Mouse (Mus musculus) neural tube, embryonic 13.5 days (tissue): ENCODE data around the gene Snd1. TPM values are rescaled to one million over a fixed set of nuclear protein-coding genes. Genes with fewer than 3 reads are reported as not detected.
A peak's percentile ranks its signal among the peaks of the same experiment; 100 is the strongest.

Experiments used
- ATAC-seq: fragments of 200-750 bp; cut with Nextera tagmentation; 2 replicates; pipeline ENCODE4 v1.8.0; 2017; ENCODE audit warnings: low read depth, mild to moderate bottlenecking, moderate TSS enrichment, moderate library complexity
- H3K27ac ChIP-seq: fragments of 300-500 bp; sonication (generic); replicated peaks from 2 replicates; pipeline ENCODE4 v1.5.1; 2015; ENCODE audit warnings: moderate library complexity, mild to moderate bottlenecking, inconsistent platforms
- H3K27me3 ChIP-seq: fragments of 300-500 bp; sonication (generic); 2 replicates; pipeline ENCODE4 v1.6.1; 2015; ENCODE audit warnings: mild to moderate bottlenecking, inconsistent platforms
- H3K36me3 ChIP-seq: fragments of 300-500 bp; sonication (generic); 2 replicates; pipeline ENCODE4 v1.6.1; 2015; ENCODE audit warnings: mild to moderate bottlenecking, inconsistent platforms
- H3K4me1 ChIP-seq: fragments of 300-500 bp; sonication (generic); replicated peaks from 2 replicates; pipeline ENCODE4 v1.6.1; 2015; ENCODE audit warnings: inconsistent platforms
- H3K4me2 ChIP-seq: fragments of 300-500 bp; sonication (generic); 2 replicates; pipeline ENCODE4 v1.6.1; 2015; ENCODE audit warnings: inconsistent platforms, mild to moderate bottlenecking, moderate library complexity
- H3K4me3 ChIP-seq: fragments of 300-500 bp; sonication (generic); 2 replicates; pipeline ENCODE4 v1.5.1; 2015; ENCODE audit warnings: mild to moderate bottlenecking, inconsistent platforms
- H3K9ac ChIP-seq: fragments of 300-500 bp; sonication (generic); 2 replicates; pipeline ENCODE4 v1.6.1; 2015; ENCODE audit warnings: moderate library complexity, mild to moderate bottlenecking, inconsistent platforms
- H3K9me3 ChIP-seq: fragments of 300-500 bp; sonication (generic); 2 replicates; pipeline ENCODE4 v1.6.1; 2016; ENCODE audit warnings: inconsistent platforms
- WGBS: fragments of 180-500 bp; shearing (Covaris S2); methylation state at CpG from one replicate; pipeline ENCODE4 v1.1.7; 2015; 5-methylcytosine and 5-hydroxymethylcytosine counted together
- polyA plus RNA-seq: library from polyadenylated mRNA; unstranded; fragments of >200 nt; fragmentation: Nextera tagmentation; extraction: Ambion mirVana; gene quantifications from 2 replicates; pipeline ENCODE4 v1.2.1, GENCODE M21; 2015

Snd1 gene
- polyA plus RNA-seq, 1 experiment from 2014 or later: 77.5 TPM

- no peak overlapping the region for H3K27ac ChIP-seq
- no peaks in the 10 kb centered on the region for H3K27me3 ChIP-seq
- no peaks in the 10 kb centered on the region for H3K9me3 ChIP-seq
- peaks cover 8% of the 10 kb centered on the region; the same call in 1 of the 2 replicates for H3K4me1 ChIP-seq
- H3K9ac ChIP-seq: no peak overlapping the region
- H3K4me3 ChIP-seq: no peak overlapping the region
- no peak for ATAC-seq
- H3K36me3 ChIP-seq: no peaks in the 10 kb centered on the region
- no peak overlapping the region for H3K4me2 ChIP-seq
- 89% methylated on average over 2 of the region's 2 CpGs for WGBS
Measured at GRCm38 (mm10) chr6:28583399-28583798, 108.5 kb downstream of the Snd1 start.

GRCm38 (mm10) chr6:28586806-28587205 is 111.9 kb downstream of the Snd1 start:
- Histone ChIP-seq H3K4me2 (no peak overlapping the region), H3K36me3 (no peaks in the 10 kb centered on the region), H3K9ac (no peak overlapping the region), H3K4me3 (no peak overlapping the region), H3K27me3 (no peaks in the 10 kb centered on the region), H3K9me3 (no peaks in the 10 kb centered on the region), H3K27ac (no peak overlapping the region), H3K4me1 (peaks cover 21% of the 10 kb centered on the region)
- no peak for ATAC-seq
- WGBS: 60% methylated on average over 3 of the region's 3 CpGs

GRCm38 (mm10) chr6:28588494-28589171 is 113.7 kb downstream of the Snd1 start:
- ATAC-seq: no peak
- Histone ChIP-seq H3K4me3 (no peak overlapping the region), H3K9me3 (no peaks in the 10 kb centered on the region), H3K9ac (no peak overlapping the region), H3K4me1 (peaks cover 30% of the 10 kb centered on the region), H3K36me3 (no peaks in the 10 kb centered on the region), H3K4me2 (no peak overlapping the region), H3K27ac (0 out of 2 replicates have a peak overlapping the region, but pooled peaks have one; percentile 1), H3K27me3 (no peaks in the 10 kb centered on the region)
- 83% methylated on average over 5 of the region's 5 CpGs for WGBS

GRCm38 (mm10) chr6:28592323-28592893 is 117.5 kb downstream of the Snd1 start:
- no peaks in the 10 kb centered on the region for H3K27me3 ChIP-seq
- no peak overlapping the region for H3K9ac ChIP-seq
- peaks cover 30% of the 10 kb centered on the region for H3K4me1 ChIP-seq
- peak overlapping the region; percentile 42; the same call in 1 of the 2 replicates for H3K27ac ChIP-seq
- no peak overlapping the region for H3K4me3 ChIP-seq
- no peak overlapping the region for H3K4me2 ChIP-seq
- no peak for ATAC-seq
- 94% methylated on average over 3 of the region's 3 CpGs for WGBS
- no peaks in the 10 kb centered on the region for H3K9me3 ChIP-seq
- no peaks in the 10 kb centered on the region for H3K36me3 ChIP-seq

GRCm38 (mm10) chr6:28593708-28594107 is 118.8 kb downstream of the Snd1 start:
- Histone ChIP-seq H3K36me3 (no peaks in the 10 kb centered on the region), H3K4me1 (peaks cover 19% of the 10 kb centered on the region), H3K27me3 (no peaks in the 10 kb centered on the region), H3K9ac (no peak overlapping the region), H3K4me2 (no peak overlapping the region), H3K27ac (no peak overlapping the region), H3K4me3 (no peak overlapping the region), H3K9me3 (no peaks in the 10 kb centered on the region)
- WGBS: 71% methylated on average over 3 of the region's 3 CpGs
- no peak for ATAC-seq

- 98% methylated on average over 4 of the region's 4 CpGs for WGBS
- H3K9me3 ChIP-seq: no peaks in the 10 kb centered on the region
- H3K4me2 ChIP-seq: no peak overlapping the region
- H3K9ac ChIP-seq: no peak overlapping the region
- no peak overlapping the region for H3K27ac ChIP-seq
- H3K27me3 ChIP-seq: no peaks in the 10 kb centered on the region
- H3K4me1 ChIP-seq: peaks cover 10% of the 10 kb centered on the region
- no peaks in the 10 kb centered on the region for H3K36me3 ChIP-seq
- H3K4me3 ChIP-seq: no peak overlapping the region
- no peak for ATAC-seq
Measured at GRCm38 (mm10) chr6:28594759-28595158, 119.8 kb downstream of the Snd1 start.

GRCm38 (mm10) chr6:28595231-28595630 is 120.3 kb downstream of the Snd1 start:
- Histone ChIP-seq H3K4me1 (peaks cover 10% of the 10 kb centered on the region), H3K9ac (no peak overlapping the region), H3K27ac (no peak overlapping the region), H3K36me3 (no peaks in the 10 kb centered on the region), H3K4me3 (no peak overlapping the region), H3K9me3 (no peaks in the 10 kb centered on the region), H3K4me2 (no peak overlapping the region), H3K27me3 (no peaks in the 10 kb centered on the region)
- ATAC-seq: no peak
- 77% methylated on average over 1 of the region's 1 CpGs for WGBS

- ATAC-seq: no peak
- no peak overlapping the region for H3K9ac ChIP-seq
- H3K4me1 ChIP-seq: peaks cover 8% of the 10 kb centered on the region
- H3K27ac ChIP-seq: no peak overlapping the region
- no peaks in the 10 kb centered on the region for H3K27me3 ChIP-seq
- H3K4me3 ChIP-seq: no peak overlapping the region
- H3K36me3 ChIP-seq: no peaks in the 10 kb centered on the region
- H3K9me3 ChIP-seq: no peaks in the 10 kb centered on the region
- H3K4me2 ChIP-seq: no peak overlapping the region
- 94% methylated on average over 5 of the region's 5 CpGs for WGBS
Measured at GRCm38 (mm10) chr6:28597266-28597665, 122.3 kb downstream of the Snd1 start.

GRCm38 (mm10) chr6:28599120-28599519 is 124.2 kb downstream of the Snd1 start:
- Histone ChIP-seq H3K4me1 (peaks cover 8% of the 10 kb centered on the region), H3K27ac (no peak overlapping the region), H3K36me3 (no peaks in the 10 kb centered on the region), H3K4me3 (no peak overlapping the region), H3K4me2 (no peak overlapping the region), H3K9ac (no peak overlapping the region), H3K9me3 (no peaks in the 10 kb centered on the region), H3K27me3 (no peaks in the 10 kb centered on the region)
- WGBS: 93% methylated on average over 5 of the region's 5 CpGs
- ATAC-seq: no peak

- Histone ChIP-seq H3K9me3 (no peaks in the 10 kb centered on the region), H3K36me3 (no peaks in the 10 kb centered on the region), H3K4me2 (no peak overlapping the region), H3K27me3 (no peaks in the 10 kb centered on the region), H3K4me3 (no peak overlapping the region), H3K4me1 (peaks cover 8% of the 10 kb centered on the region), H3K9ac (no peak overlapping the region), H3K27ac (no peak overlapping the region)
- no peak for ATAC-seq
Measured at GRCm38 (mm10) chr6:28600404-28600803, 125.5 kb downstream of the Snd1 start.

- ATAC-seq: no peak
- H3K27me3 ChIP-seq: no peaks in the 10 kb centered on the region
- no peaks in the 10 kb centered on the region for H3K36me3 ChIP-seq
- WGBS: 71% methylated on average over 3 of the region's 3 CpGs
- peaks cover 16% of the 10 kb centered on the region for H3K4me1 ChIP-seq
- no peak overlapping the region for H3K27ac ChIP-seq
- no peak overlapping the region for H3K9ac ChIP-seq
- H3K4me3 ChIP-seq: no peak overlapping the region
- H3K9me3 ChIP-seq: no peaks in the 10 kb centered on the region
- no peak overlapping the region for H3K4me2 ChIP-seq
Measured at GRCm38 (mm10) chr6:28603401-28603800, 128.5 kb downstream of the Snd1 start.

GRCm38 (mm10) chr6:28603823-28604222 is 128.9 kb downstream of the Snd1 start:
- no peak for ATAC-seq
- WGBS: 43% methylated on average over 3 of the region's 3 CpGs
- Histone ChIP-seq H3K4me1 (peaks cover 16% of the 10 kb centered on the region), H3K27me3 (no peaks in the 10 kb centered on the region), H3K36me3 (no peaks in the 10 kb centered on the region), H3K4me2 (no peak overlapping the region), H3K9ac (no peak overlapping the region), H3K9me3 (no peaks in the 10 kb centered on the region), H3K27ac (no peak overlapping the region), H3K4me3 (no peak overlapping the region)

- Histone ChIP-seq H3K4me1 (peaks cover 8% of the 10 kb centered on the region), H3K4me3 (no peak overlapping the region), H3K9ac (no peak overlapping the region), H3K9me3 (no peaks in the 10 kb centered on the region), H3K4me2 (no peak overlapping the region), H3K27me3 (no peaks in the 10 kb centered on the region), H3K36me3 (no peaks in the 10 kb centered on the region), H3K27ac (no peak overlapping the region)
- 80% methylated on average over 4 of the region's 4 CpGs for WGBS
- no peak for ATAC-seq
Measured at GRCm38 (mm10) chr6:28609291-28609690, 134.4 kb downstream of the Snd1 start.
